Mouse (Mus musculus) common myeloid progenitor, adult 5-6 weeks (primary cell): Measurements from ENCODE around the gene Rgs1. TPM values are rescaled to one million over a fixed set of nuclear protein-coding genes. Genes with fewer than 3 reads are reported as not detected.

Experiments used
- ATAC-seq: replicated peaks from 2 replicates; pipeline ENCODE4 v1.8.0; 2016; ENCODE audit warnings: low read depth, mild to moderate bottlenecking, moderate TSS enrichment, inconsistent platforms; ENCODE audit not compliant: poor library complexity, severe bottlenecking
- total RNA-seq: library from RNA; stranded (forward); fragments of 200-1000, 187-1606 nt; gene quantifications from 2 replicates; pipeline ENCODE4 v1.2.3, GENCODE M21; 2017

Gene Rgs1
- total RNA-seq = 575 and 670 TPM in 2 replicates

DNA sequence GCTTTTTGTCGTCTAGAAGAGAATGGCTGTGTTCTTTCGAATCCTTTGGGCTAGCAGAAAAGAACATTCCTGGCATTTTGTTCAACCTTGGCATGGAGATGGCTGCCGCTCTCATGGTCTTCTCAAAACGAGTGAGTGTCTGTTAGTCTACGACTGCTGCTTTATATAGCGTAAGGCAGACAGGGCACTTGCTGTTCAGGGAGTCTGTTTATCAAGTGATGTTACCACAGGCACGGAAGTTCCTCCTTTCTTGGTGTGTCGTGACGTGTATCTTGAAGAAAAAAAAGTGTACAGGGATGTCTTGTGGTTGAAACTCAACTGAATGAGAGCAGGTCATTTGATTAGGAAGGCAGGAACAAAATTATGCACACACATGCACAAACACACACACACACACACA, at the start of gene Rgs1:
Rgs1 (minus strand) TSS at position 320 of the 400 bp plus-strand sequence.
- ATAC-seq = peak; percentile 93

DNA sequence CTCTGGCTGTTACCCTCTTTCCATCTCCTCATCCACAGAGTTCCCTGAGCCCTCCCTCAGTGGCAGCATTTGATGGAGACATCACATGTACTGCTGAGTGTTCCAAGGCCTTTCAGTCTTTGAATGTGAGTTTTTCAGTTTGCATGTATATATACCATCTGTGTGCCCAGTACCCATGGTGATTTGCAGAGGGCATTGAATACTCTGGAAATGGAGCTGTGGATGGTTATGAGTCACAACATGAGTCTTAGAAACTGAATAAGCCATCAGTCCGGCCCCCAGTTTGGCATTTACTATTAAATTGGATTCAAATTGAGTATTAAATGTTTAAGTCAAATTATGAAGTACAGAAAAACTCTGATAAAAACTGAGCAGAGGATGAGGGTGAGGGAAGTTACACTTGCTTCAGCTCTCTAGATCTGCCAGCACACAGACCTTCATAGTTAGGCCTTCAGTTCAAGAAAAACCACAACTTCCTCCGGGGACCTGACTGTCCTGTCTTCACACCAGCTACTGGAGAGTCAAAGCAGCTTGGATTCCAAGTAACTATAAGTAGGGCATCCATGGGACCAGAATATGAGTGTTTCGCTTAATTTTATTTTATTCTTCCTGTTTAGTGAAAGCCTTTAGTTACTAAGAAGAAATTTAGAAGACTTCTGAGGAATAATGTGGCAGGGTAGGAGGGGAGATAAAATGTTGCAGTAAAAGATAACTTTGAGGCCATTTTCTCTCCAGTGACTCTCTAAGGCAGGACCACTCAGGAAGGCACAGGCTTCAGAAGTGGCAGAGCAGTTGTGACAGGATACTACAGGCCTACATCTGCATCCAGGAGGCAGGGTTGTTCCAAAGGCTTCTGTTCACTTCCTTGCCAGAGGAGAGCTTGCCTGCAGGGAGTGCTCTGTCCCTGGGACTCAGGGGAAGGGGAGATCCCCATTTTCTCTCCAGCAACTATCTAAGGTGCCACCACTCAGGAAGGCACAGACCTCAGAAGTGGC, 34.3 kb upstream of the Rgs1 start:
- peak; percentile 99 for ATAC-seq

DNA sequence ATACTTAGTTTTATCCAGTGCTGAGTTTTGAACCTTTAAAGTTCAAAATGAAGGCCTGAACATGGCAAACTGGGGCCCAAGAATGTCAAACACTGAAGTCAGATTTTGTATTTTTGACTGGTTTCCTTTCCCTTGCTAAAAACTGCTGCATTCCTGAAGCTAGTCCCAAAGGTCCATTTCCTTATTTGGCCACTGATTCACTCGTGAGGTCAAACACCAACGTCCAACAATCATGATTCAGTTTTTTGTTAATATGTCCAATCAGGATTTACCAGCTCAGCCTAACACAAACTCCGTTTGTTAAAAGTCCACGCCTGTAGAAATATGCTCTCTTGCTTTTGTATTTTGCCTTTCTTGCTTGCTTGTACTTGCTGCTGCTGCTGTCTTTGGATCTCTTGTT, 31.0 kb upstream of the Rgs1 start:
- ATAC-seq = no peak

DNA sequence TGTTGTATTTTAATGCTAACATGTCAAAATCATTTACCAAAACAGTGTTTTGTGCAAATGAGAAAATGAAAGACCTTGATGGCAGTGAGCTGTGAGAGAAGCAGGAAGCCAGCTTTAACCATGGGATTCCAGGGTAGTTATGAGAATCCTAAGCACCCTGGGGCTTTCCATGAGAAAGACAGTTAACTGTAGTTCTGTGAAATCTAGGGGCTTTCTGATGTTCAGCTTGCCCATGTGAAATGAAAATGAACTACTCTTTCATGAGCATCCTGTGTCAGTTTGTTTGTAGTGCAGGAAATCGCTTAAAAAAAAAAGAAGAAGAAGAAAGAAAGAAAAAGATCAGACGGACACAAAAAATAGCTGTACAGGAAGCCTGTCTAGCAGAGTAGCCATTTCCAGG, 23.9 kb upstream of the Rgs1 start:
- ATAC-seq = no peak

DNA sequence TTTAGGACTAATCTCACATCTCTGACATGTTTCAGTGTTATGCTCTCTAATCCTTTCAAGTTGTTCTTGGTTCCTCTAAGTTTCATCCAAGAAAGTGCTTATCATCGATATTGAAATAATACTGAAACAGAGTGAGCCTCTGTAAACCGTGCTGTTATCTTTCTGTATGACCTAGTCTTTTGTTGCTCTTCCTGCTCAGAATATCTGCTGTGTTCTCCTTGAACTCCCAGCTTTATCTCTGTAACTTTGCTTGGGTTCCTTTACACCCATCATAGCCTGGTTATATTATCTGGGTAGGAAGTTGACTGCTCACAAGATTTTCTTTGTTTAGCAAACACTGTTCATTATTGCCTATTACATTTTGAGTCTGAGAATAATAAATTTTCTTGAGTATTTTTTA, 20.1 kb upstream of the Rgs1 start:
- ATAC-seq = no peak

DNA sequence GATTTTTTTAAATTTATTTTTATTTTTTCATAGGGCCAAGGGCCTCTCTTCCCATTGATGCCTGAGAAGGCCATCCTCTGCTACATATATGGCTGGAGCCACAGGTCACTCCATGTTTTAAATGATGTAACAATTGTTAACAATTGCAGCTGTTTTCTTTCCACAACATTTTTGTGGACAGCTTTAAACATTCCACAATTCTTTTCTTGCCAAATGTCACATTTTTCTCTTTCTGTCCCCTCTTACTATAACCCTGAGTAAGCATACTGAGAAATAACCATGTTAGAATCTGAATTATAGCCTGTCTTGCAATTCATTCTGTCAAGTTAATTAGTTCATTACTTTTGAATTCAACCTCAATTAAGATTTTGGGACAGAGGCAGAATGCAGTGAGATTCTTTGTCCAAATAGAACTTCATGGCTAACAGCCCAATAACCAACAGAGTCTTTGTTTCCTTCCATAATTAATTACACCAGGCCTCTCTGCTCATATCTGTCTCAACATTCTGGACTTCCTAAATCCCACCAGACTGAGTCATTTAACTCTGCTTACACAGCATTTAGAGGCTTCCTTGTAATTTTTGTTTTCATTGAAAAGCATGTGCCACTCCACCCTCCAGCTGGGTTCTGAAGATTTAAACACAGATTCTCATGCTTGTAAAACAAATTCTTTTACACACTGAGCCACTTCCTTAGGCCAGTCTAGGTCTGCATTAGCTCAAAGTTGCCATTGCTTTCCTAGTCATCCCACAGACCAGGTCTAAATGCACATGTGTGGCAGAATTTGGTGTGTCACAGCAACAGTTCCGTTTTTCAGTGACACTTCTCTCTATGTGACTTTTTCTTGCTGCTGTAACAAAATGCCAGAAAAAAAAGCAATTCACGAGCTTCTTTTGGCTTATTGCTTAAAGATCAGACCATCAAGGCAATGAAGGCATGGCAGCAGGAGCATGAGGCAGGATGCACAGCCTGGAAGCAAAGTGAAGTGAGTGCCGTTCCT, 18.7 kb upstream of the Rgs1 start:
- ATAC-seq = 0 out of 2 replicates have a peak, but pooled peaks have one; percentile 32

DNA sequence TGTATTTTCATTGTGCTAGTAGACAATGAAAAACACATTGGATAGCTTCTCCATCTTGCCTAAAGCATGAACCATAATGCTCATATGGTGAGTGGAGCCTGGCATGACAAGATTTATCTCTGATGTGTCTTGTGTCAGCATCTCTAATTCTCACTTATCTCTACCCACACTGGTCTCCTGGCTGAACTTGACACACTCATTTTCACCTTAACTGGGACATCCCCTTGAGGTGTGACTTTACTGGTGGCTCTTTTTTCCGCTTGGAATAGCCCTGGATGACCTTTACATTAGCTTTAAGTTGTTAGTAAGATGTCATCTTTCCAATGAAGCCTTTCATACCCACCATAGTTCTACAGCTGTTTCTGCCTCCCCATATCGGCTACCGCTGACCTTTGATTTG, 15.0 kb upstream of the Rgs1 start:
- no peak for ATAC-seq

DNA sequence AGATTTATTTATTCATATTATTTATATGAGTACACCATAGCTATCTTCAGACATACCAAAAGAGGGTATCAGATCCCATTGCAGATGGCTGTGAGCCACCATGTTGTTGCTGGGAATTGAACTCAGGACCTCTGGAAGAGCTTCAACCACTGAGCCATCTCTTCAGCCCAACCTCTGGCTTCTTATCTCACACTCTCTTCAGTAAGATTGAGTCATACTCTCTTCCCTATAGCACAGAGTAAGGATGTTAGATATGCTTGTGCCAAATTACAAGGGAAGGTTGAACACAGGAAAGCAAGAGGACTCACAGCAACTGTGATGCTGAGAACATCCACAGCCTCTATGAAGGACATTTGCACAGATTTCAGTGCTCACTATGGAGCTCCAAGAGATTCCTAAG, 13.0 kb upstream of the Rgs1 start:
- ATAC-seq = no peak

DNA sequence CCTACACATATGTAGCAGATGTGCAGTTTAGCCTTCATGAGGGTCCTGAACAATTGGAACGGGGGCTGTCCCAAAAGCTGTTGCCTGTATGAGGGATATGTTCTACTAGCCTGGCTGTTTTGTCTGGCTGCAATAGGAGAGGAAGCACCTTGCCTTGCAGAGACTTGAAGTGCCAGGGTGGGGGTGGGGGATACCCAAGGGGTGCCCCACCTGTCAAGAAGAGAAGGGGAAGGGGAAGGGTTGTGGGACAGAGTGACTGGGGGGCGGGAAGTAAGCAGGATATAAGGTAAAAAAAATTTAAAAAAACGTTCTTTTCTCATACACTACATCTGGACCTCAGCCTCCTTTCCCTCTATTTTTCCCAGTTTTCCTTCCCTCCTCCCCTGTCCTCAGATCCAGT, 9.7 kb upstream of the Rgs1 start:
- 0 out of 2 replicates have a peak, but pooled peaks have one; percentile 12 for ATAC-seq

DNA sequence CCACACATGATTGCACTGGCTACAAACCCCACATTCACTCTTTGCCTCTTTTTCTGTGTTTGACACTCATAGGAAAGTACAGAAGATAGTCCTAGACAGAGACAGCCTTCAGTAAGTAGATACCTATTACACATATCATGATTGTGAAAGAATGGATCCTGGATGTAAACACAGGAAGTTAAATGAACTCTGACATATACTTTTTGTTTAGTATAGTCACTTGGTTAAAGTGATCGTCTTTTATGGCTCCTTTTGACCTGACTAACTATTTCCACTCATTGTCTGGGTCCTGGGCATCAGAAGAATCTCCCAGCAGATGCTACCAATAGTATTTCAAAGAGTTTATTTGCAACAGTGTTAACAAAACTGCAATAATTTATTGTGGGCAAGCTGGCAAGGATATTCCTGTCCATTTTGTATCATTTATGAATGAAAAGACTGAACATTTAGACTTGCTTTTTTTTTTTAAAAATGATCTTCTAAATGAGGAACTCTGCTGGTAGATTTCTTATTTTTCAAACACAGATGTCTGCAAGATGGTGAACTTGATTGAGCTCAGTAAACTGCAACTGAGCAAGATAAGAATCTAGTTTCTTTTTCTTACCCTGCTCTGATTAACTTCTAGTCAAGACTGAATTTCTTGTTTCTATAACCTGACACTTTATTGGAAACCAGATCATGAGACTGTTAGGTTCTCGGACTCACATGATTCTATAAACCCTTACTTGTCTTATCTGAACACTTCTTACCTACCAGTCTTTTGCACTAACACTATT, 7.7 kb upstream of the Rgs1 start:
- ATAC-seq = peak; percentile 56

DNA sequence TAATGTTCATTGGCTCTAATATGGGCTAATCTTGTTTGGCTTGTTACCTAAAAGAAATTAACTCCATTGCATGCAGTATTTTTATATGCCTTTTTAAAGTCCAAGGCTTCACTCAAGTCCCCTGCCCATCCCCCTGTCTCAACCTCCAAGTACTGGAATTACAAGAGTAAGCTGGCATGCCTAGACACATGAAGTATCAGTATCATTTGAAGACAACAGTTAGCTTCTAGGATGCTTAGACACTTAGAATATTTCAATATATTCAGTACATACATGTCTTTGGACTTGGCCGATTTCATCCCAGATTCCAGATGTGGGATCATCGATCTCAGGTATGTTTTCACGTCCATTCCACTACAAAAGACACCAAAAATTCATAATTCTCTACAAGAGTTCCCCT, 836 bp downstream of the Rgs1 start:
- ATAC-seq = no peak

DNA sequence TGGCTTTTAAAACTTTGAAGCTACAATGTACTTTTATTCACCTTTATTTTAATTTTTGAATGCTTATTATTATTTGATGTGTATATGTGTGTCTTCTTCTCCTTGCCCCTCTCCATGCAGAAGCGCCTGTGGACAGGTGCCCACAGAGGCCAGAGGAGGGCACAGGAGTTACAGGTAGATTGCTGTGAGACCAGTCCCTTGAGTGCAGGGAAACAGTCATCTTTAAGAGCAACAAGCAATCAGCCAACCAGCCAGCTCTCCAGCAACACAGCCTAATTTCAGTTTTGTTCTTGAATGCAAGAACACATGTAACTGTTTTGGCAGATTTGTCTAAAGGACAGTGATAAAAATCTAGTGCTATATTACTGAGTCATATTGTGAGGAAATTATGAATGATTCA, 1.7 kb downstream of the Rgs1 start:
- no peak for ATAC-seq

DNA sequence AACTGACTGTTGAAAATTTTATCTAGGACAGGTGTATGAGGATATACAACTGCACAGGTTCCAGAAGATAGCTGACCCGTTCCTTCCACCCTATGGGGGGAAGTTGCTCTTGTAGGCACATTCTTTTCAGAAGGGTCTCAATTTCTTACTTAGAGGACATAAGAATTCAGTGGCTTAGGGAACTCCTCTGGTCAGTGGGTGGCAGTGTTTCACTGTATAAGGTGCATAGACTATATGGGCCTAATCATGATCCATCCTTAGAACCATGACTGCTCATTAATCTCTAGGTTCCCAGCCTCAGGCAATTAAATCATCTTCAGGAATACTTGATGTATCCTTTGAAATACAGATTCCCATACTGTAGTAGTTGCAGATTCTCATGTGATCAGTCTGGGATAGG, 5.5 kb downstream of the Rgs1 start:
- peak; percentile 76 for ATAC-seq

DNA sequence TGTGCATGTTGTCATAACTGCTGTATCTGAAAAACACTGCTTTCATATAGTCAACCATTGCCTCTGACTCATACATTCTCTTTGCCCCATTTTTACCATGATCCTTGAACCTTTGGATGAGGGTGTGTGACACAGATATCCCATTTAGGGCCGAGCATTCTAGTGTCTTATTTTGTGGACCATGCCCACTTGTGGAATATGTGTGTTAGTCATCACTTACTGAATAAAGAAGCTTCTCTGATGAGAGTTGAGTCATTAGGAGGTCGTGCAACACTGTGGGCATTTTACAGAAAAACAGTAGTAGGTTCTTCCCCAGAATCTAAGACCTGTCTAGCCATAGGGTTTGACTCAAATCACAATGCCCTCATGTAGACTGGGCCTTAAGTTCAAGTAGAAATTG, 9.8 kb downstream of the Rgs1 start:
- no peak for ATAC-seq

DNA sequence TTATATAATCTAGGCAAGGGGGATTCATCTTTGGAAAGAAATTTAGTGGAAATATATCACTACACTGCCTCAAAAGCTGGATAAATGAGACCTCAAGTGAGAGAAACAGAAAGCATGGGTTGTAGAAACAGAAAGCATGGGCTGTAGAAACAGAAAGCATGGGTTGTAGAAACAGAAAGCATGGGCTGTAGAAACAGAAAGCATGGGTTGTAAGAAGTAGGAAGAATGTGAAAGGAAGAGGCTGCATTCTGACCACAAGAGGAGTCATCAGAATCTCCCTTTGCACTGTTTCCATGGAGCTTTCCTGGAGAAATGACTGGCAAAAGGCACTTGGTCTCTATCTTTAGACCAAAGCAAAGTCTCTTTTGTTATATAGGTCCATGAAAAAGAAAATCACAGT, 33.8 kb downstream of the Rgs1 start:
- ATAC-seq = peak; percentile 90

DNA sequence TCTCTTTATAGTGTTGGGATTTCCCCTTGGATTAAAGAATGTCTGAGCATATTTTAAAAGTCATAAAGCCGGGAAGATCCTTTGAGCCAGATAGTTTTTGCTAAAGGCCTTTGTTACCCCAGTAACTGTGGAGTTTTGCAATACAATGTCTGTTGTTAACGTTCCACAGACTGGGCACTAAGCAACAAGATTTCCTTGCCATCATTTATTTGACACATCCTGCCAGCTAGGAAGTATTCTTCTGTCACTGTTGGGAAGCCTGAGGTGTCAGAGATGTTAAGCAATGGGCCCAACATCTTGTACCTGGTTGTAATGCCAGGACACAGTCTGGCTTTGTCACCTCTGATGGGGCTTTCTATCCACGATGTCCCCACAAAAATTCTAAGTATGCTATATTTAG, 38.1 kb downstream of the Rgs1 start:
- no peak for ATAC-seq

DNA sequence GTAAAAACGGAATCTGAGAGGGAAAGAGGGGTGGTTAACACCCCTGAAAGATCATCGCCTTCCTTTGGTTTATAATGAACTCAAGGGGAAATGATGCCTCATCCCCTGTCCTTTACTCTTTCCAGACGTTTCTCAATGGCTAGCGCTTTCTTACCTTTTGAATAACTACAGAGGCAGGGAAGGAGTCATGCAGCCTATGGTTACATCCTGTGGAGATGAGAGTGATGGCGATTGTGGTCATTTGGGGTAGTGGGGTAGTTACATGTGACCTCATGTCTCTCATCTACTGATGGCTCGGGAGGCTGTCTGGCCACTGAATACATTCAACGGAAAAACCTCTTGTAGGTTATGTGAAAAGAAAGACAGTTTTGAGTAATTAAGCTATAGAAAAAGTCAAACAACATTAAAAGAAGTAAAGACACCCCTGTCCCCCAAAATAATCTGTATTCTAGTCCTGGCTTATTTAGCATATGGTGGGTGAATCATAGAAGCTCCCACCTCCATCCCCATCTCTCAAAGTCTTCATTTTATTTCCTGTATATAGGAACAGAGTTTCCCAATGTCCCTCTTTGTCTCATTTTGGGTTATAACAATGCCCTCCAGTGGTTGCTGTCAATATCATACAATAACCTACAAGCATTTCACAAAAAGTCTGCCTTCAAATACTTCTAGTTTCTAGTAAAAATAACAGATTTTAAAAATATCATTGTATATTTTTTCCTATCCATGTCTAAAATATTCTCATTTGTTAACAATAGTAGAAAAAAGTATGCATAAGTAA, 42.6 kb downstream of the Rgs1 start:
- ATAC-seq = 0 out of 2 replicates have a peak, but pooled peaks have one; percentile 16

DNA sequence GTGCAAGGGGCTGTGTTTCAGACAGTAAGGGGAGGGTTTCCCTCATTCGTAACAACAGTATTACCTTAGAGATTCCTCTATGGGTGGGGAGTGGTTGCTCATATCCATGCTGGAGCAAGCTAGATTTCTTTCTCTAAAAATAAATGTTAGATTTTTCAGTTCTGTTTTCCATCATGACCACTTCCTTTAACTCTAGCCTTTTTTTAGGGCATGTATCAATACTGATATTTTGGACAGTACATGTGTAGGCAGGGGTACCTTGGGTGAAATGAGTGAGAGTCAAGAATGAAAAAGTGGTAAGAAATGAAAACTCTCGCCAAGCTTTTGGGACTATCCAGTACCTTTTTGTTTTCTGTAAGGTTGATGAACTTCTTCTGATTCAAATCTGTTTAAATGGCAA, 44.3 kb downstream of the Rgs1 start:
- no peak for ATAC-seq

DNA sequence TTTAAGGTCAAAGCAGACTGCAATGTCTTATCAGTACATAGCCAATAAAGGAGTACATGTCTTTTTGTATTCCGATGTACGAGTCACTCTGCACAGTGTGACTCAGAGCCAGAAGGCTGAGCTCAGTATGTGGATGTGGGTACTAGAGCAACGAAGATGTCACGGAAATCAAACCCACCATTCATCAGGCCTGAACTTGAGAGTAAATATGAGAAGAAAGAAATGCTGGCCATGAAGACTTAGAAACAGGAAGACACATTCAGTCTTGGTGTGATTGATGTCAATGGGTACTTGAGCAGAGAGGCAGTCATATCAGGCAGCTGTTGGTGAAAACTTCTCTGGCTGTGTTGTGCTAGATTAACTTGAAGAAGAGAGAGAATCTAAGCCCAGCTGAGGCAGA, 46.1 kb downstream of the Rgs1 start:
- ATAC-seq = peak; percentile 38
